Mouse (Mus musculus): ENCODE results near the gene Kncn.

Gene Kncn

DNA sequence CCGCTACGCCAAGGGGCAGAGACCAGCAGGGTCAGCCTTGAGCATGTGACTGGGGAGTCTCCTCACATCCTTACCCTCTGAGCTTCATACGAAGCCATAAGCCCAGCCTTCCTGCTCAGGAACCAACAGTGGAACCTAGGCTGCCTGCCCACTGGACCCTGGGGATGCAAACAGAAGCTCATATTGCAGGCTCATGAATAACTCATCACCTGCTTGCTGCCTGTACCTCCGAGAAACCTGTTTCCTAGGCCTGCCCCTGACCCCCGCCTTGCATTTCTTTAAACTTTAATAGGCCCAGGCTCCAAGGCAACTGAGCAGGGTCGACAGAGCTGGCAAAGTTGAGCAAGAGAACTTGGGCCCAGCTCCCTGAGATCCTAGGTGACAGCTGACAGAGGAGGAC lies at the start of gene Kncn:
Kncn (plus strand) TSS at position 379 of the 400 bp plus-strand sequence.
- DNase-seq (ENCODE audit: low read depth, low spot score) = no peak

DNA sequence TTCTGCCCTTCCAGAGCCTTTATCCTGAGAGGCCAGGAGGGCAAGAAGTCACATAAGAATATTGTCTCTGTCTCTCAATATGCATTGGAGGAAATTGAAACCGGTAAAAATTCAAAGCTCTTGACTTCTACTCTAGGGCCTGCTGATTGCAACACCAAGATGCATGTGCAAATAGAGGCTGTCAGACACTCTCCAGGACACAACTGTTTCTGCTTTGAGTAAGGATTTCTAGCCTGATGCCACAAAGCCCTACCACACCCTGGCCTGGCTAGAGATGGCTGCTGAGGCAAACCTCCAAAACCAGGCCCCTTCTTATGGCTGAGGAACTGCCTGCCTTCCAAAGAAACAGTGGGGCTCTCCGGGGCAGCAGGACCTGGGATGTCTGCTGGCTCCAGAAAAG lies 48.6 kb upstream of the Kncn start:
- DNase-seq (ENCODE audit: low read depth, low spot score) = no peak

DNA sequence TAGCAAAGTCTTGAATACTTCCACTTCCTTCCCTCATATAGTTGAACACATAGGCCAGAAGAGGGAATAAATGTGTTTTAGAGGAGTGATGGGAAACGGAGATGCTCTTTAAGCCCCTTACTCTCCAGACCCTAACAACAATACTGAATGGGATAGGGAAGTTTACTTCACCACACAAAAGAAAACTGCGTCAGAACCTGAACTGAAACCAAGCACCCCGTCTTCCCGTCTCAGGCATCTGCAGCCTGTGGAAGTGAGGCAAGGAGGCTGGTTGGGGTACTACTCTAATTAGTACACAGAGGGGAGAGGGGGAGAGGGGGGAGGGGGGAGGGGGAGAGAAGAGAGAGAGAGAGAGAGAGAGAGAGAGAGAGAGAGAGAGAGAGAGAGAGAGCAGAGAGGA lies 46.0 kb upstream of the Kncn start:
- no peak for DNase-seq (ENCODE audit: low read depth, low spot score)

DNA sequence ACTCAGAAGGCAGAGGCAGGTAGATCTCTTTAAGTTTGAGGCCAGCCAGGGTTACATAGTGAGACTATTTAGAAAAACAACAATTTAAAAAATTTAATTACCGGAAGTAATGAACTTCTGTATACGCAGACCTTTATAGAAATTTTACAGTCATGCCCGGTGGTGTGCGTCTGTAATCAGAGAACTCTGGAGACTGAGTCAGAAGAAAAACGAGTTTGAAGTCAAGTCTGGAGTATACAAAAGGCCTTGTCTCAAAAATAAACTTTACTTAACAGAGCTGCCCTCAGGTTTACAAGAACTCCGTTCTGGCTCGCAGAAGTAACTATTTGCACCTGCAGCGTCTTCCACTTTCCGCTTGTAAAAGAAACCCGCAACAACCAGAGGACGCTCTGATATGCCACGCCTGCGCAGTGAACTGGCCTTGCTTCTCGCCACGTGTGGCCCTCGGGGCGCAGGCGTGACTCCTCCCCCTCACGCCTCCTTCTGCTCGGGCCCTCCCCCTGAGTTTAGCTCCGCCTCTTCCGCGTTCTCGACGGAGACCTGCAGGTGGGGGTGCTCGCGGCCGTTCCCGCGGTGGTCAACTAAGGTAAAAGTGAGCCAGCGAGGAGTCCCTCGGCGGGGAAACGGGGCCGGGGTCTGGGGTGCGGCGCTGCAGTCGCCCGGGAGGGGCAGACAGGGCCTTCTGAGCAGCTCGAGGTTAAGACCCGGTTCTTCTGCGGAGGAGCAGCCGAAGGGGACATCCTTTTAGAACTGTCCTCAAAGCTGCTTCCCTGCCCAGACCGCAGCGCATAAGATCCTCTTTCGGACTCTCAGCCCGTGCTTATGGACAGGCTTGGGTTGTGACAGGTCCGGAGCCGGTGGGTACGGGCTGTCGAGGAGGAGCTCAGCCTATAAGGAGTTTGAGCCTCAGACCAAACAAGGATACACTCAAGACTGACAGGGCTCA lies 45.2 kb upstream of the Kncn start, which contains the start of gene Mknk1:
Mknk1 (plus strand) TSS at position 503 of the 946 bp plus-strand sequence.
- peak; percentile 96 for DNase-seq (ENCODE audit: low read depth, low spot score)

DNA sequence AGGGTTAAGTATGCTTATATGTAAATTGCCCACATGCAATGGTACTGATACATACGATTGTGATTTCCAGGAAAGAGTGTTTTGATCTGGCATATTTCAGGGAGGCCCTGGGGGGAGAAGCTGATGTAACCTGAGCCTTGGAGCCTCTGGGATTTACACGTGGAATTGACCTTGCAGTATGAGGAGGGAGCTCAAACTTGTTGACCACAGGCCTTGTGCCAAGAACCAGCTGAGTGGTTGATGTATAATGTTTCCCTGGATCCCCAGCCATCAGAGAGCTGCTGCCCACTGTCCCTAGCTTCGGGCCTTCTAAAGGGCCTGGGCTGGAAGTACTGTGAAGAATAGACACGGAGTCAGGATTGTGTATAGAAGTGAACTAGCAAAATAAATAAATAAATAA lies 44.2 kb upstream of the Kncn start:
- DNase-seq (ENCODE audit: low read depth, low spot score) = no peak

DNA sequence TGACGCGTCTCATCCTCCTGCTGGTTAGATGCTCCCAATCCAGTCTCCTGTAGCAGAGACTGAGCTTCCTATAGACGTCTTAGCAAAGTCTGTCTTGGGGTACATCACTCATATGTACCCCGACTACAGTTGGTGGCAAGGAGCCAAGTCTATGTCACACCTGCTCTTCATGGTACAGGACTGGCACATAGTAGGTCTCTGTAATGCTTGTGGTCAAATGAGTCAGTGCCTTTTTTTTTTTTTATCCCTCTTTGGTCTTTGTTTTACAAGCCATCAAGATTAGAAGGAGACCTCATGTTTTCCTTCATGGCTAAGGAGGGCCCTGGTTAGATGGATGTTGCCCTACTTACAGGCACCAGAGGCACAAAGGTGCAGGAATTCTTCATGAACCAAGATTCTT lies 43.4 kb upstream of the Kncn start:
- no peak for DNase-seq (ENCODE audit: low read depth, low spot score)

DNA sequence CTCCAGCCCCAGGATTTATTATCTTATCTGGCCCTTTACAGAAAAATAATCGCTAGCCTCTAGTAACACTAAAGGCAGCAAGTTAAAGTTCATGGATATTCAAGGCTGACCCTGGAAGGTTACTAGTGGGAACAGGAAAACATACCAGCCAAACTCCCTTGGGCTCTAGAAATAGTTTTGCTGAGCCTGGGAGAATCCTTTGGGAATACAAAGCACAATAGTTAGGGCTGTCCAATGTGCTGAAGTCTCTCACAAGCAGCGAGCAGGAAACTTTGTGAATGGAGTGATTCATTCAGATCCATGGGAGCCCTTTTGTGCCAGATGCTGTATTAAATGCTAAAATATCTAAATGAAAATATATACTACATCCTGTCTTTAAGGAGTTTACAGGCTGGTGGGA lies 37.5 kb upstream of the Kncn start:
- DNase-seq (ENCODE audit: low read depth, low spot score) = peak; percentile 41

DNA sequence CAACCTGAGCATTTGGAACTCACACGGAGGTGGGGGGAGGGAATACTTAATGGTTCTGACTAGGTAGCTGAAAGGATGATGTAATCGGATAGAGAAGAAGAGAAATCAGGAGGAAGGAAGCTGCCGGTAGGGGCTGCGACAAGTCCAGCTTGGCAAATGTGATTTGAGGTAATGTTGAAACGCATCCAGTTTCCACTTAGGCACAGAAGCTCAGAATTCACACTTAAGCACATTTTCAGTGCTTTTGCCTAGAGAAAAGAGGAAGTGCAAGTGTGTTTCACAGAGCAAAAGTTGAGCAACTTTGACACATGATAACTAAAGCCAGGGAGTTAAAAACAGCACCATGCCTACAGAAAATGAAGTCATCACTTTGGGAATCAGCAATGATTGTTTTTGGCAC lies 36.8 kb upstream of the Kncn start:
- no peak for DNase-seq (ENCODE audit: low read depth, low spot score)

DNA sequence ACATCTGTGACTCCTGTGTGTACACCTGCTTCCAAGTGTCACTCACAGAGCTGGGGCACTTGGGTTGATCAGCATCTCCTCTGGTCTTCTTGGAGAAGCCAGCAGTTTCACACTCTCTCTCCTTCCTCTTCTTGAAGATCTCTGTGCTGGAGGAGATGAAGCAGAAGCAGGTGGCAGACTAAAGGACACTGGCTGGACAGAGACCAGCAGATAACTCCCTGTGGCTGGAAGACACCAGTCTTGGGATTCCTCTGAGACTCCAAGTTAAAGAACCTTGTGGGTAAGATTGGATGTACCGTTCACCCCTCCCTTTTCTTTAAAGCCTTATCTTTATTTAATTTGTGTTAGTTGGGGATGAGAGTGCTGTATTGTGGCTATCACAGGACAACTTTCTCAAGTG lies 36.1 kb upstream of the Kncn start:
- no peak for DNase-seq (ENCODE audit: low read depth, low spot score)

DNA sequence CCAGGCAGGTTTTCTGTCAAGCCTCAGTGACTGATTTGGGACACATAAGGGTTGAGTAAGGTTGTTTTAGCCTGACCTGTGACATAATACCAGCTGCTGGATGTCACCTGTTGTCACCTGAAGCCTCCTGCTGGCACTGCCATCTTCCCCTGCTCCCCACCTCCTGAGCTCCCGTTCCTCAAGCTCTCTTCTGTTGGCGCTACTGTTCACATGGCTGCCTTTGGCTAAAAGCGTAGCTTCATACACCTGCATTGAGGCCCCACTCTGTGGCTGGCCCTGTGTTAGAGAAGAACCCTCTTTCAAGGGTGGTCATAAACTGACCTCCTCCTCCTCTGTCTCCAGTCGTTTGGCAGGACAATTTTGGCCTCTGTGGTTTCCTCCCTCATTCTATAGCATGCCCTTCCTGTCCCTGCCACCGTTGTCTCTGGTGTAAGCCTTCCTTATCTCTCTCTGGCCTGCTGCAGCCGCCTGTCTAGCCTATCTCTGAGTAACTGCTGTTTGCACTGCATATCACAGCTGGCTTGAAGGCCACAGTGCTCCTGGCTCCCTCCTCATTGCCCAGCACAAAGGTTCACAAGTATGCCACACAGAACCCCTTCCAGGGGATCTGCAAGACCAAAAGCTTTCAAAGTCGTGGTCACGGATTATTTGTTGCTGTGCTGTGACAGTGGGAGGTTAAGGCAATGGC lies 35.1 kb upstream of the Kncn start:
- no peak for DNase-seq (ENCODE audit: low read depth, low spot score)

DNA sequence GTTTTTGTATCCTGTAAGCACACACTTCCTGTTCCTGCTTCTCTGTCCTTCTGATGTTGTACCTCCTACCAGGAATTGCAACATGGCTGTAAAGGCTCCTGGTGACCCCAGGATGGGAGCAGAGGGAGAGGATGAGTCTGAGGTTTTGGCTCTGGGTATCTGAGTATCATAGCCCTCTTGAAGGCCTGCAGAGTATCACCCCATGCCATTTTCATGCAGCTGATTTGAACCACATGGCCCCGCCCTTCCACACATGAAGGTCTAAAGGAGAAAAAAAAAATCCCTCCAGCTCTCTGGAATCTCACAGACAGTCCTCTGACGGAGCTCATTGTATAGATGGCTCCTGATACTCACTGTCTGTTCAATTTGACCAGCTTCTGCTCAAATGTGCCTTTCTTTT lies 34.1 kb upstream of the Kncn start:
- no peak for DNase-seq (ENCODE audit: low read depth, low spot score)

DNA sequence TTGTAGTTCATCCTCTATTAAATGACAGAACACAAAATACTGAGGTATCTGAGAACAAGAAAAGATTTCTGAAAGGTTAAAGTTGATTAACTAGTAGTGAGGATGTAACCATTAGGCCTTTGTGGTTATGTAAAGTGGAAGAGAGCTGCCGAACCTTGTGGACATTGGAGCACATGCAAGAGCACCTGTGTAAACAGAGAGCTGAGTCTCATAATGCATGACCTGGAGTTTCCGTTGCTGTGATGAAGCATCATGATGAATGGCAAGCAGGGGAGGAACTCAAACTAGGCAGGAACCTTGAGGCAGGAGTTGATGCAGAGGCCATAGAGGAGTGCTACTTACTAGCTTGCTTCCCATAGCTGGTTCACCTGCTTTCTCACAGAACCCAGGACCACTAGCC lies 33.6 kb upstream of the Kncn start:
- DNase-seq (ENCODE audit: low read depth, low spot score) = no peak

DNA sequence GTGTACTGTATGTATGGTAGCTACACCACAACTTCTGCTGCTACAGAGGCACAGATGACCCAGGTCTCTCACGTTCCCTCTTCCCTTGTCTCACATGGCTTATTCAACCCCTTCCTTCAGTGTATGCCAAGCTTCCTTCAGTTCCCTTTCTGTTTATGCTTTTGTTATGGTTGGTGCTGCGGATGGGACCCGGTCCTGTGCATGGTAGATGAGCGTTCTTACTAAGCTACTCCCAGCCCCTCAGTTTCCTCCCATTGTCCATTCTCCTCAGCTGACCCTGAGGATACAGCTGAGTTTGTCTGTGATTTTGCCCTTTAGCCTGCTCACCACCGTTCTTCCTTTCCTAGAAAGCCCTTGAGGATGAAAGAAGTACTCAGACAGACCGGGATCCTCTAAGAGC lies 32.6 kb upstream of the Kncn start:
- DNase-seq (ENCODE audit: low read depth, low spot score) = no peak

DNA sequence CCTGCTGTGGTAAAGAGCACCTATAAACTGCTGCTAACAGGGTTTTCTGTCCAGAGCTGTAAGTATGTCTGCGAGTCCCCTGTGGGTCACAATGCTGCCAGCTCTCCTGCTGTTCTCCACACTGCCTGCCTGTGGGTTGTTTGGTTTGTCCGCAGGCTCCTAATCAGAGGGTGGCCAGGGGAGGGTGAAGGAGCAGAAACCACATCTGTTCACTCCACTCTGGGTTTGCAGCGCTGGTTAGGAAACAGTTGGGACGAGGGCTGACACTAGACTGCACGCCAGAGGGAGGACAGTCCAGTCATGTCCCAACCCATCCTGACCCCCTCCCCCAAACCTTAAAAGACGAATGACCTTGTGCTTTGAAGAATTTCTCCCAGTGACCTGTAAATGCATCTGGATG lies 29.1 kb upstream of the Kncn start:
- no peak for DNase-seq (ENCODE audit: low read depth, low spot score)

DNA sequence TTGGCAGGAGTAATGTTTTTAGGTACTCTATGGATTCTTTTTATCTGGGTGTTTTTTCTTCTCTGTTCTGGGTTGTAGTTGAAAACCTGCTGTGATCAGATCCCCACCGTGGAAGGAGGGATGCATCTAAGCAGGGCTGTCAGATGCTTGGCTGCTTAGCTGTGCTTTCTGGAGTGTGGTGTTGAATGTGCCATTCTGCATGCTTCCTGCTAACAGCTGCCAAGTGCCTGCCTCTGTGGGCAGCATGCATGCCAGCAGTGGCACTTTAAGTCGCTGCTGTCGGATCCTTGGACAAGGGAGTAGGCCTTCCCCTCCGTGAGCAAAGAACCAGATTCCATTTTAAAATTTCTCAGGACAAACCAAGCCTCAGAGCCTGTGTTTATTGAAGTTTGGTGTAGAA lies 28.6 kb upstream of the Kncn start:
- no peak for DNase-seq (ENCODE audit: low read depth, low spot score)

DNA sequence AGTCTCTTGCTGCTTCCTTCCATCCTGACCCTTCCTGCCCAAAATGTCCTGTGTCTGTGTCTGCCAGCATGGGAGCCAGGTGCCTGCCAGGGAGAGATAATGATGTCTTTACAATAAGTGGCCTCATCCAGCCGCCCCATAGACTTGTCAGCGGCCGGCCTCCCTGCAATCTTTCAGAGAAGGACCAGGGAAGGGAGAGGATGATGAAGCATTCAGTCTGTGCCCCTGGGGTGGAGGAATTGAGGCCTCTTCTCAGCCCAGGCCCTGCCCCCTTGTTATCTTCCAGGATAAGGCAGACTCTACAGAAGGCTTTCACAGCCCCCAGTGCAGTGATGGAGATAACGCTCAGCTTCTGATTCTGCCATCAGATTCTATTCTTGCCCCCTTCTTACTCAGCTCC lies 27.9 kb upstream of the Kncn start:
- DNase-seq (ENCODE audit: low read depth, low spot score) = no peak

DNA sequence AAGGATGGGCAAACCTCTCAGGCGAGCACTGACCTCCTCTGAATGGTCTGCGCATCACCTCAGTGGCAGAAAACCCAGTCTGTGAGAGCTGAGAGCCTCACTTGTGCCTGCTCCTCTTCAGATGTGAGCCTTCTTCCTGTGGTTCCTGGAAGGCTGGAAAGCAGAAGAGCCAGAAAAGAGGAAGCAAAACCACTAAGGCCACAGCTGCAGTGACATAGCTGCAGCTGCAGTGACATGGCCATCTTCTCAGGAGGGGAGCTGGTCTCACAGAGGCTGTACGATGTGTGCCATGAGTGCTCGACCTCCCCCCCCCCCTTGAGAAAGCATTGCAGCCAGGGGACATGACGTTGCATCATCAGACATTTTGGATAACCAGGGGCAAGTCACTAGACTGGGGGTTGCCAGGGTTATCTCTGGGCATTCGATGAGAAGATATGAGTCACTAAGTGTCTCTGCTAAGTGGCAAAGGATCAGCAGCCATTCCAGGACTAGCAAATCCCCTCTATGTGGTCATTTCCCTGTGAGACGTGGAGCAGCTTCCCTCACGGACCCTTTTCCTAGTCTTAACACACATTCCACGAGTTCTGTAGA lies 26.8 kb upstream of the Kncn start:
- no peak for DNase-seq (ENCODE audit: low read depth, low spot score)

DNA sequence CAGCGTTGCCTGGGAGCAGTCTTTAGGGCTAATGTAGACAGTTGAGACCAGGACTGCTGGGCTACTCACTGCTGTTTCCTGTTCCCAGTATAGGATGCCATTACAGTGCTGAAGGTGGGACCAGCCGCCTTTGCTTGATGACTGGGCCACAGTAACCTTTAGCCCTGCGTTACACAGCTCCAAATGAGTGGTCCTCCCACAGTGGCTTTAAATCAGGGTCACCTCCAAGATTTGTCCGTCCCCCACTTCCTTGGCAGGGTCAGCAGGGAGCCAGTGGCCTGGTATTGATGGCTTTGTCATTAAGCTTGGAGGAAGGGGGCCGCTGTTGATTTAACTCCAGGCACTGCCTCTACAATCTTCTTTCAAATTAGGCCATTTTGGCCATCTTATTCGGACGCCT lies 20.8 kb upstream of the Kncn start:
- DNase-seq (ENCODE audit: low read depth, low spot score) = no peak

DNA sequence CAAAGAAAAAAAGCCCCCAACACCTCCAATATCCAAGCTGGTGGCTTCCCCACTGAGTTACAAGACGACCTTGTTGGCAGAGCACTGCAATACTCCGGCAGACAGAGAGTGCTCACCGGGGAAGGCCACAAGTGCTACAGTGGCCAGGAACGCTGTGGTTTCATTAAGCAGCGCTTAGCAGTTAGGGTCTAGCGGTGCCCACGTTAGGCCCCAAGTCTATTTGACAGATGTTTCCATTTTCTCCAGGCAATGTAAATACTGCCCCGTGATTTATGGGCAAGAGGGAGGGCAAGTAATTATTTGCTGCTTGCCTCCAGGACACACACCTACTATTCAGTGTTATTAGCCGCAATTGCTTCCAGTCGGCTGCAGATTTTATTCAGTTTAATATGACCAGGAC lies 20.3 kb upstream of the Kncn start:
- DNase-seq (ENCODE audit: low read depth, low spot score) = peak; percentile 65

DNA sequence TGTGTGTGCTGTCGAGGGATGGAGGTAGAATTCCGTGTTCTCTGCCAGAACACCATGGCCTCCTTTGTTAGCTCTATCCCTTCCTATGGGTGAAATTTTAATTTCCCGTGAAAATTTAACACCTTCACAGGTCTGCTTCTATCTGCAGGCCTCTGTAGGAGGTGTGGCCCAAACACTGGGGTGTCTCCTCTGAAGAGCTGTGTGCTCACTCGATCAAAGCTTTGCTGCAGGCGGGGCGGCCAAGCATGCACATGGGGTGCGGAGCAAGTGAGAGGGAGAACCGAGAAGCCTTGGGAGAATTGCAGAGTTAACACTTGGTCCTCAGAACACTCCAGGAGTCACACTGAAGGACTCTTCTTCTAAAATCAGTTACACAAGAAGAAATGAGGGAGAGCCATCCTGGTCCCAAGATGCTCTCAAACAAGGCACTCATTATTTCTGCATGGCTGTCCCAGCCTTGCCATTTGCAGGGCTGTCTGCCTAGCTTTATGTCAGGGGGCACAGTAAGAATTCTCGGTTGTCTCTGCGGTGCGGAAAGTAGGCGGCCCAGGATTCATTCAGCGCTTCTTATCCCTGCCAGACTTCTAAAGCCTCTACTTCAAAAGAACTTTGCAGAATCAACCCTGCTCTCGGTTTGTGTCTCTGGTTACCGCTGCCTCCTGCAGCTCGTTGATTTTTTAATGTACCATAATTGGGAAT lies 14.5 kb upstream of the Kncn start:
- DNase-seq (ENCODE audit: low read depth, low spot score) = no peak

DNA sequence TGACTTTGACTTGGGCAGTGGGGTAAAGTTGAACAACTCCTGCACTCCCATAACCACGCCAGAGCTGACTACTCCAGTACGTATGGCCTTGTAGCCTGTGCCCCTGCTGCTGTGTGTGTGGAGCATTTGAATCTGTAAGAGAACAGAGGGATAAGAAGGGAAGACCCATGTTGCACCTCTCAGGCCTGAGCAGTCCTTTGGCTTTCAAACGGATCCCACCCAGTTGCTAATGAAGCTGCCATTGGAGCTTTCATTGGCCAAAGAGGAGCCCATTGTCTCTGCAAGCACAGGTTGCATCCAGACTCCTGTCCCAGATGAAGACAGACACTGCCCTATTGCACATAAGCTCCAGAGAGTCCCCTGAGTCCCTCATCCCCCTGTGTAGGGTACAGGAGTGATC lies 11.0 kb upstream of the Kncn start:
- no peak for DNase-seq (ENCODE audit: low read depth, low spot score)

DNA sequence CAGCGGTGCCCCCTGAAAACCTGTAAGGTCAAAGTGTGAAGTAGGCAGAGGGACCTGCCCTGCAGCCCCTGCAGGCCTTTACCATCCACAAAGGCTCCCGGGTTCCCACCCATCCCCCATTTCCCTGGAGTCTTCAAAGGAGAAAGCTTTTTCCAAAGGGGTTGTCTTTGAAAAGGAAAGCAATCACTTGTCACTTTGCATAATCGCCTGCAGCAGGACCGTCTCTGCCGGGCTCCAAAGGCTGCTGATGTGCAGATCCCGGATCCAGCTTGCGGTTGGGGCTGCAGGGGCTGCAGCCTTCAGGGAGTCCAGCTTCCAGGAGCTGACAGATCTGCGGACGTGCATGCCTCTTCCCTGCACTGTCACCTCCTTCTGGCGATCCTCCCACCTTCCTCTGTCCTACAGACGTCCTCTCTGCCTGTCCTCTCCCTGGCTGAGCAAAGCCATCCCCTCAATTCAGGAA lies 6.0 kb upstream of the Kncn start:
- peak; percentile 72 for DNase-seq (ENCODE audit: low read depth, low spot score)

Measured in mesoderm, embryonic 11.5 days (tissue).